Mouse (Mus musculus) C2C12 (cell line): ENCODE data around the gene Dcaf5.

Source experiments
- CTCF ChIP-seq: IDR thresholded peaks from one replicate; pipeline ENCODE4 v1.5.1; 2011; ENCODE audit not compliant: control insufficient read depth, insufficient read depth, insufficient read length
- MAX ChIP-seq: IDR thresholded peaks from one replicate; pipeline ENCODE4 v1.6.1; 2011; ENCODE audit warnings: mild to moderate bottlenecking, control low read depth
- MYOD1 ChIP-seq: IDR thresholded peaks from one replicate; pipeline ENCODE4 v1.6.1; 2011; ENCODE audit warnings: low read depth; ENCODE audit not compliant: control insufficient read depth, insufficient read length
- MYOG ChIP-seq: IDR thresholded peaks from one replicate; pipeline ENCODE4 v1.6.1; 2011; ENCODE audit not compliant: control insufficient read depth, insufficient read length; ENCODE audit errors: extremely low read depth

DNA sequence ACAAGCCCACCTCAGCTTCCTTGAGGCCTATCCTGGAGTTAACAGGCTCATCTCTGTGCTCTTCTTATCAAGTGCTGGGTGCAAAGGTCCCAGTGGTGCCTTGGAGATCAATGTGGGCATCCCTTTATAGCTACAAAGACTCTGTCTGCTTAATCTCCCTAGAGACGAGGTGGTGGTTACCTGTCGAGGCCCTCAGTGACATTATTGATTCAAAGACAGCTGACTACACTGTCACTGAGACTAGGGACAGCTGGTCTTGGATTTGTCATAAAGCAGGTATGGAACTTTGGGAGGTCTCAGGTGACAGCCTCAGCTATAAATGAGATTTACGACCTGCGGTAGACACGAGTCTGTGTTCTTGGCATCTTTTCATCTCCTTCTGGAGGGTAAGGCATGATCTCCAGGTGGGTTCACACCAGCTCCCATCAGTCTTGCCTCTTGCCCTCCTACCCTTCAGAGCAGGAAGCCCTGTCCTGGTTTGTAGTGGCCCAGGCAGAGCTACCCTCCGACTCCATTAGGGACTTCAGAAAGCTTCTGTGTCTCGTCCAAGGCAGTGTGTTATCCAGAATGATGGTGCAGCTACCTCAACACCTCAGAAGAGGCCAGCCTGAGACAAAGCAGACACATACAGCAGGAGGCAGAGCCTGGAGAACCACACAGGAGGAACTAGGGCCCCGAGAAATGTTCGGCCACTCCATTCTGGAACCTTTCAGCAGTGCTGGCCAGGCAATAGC is 112.2 kb downstream of the Dcaf5 start:
- TF ChIP-seq CTCF (no peak), MYOG (no peak), MYOD1 (no peak), MAX (no peak)
